Mouse (Mus musculus) large intestine, adult 2 months (tissue): Measurements from ENCODE around the gene Ccnc. TPM values are rescaled to one million over a fixed set of nuclear protein-coding genes. Genes with fewer than 3 reads are reported as not detected.

Experiments used
- DNase-seq: peaks from one replicate; pipeline ENCODE4 v3.0.0-alpha.2; 2012; ENCODE audit warnings: low read depth, low spot score
- WGBS: fragments of 180-500 bp; shearing (Covaris S2); methylation state at CpG from one replicate; pipeline ENCODE4 v1.1.7; 2018; 5-methylcytosine and 5-hydroxymethylcytosine counted together
- polyA plus RNA-seq: library from polyadenylated mRNA; depleted of rRNA; stranded (reverse); fragments of >200 nt; gene quantifications from 2 replicates; pipeline ENCODE4 v1.2.3, GENCODE M21; 2012; rRNA removed

Gene Ccnc
- polyA plus RNA-seq, 1 experiment: 3.9 TPM

DNA sequence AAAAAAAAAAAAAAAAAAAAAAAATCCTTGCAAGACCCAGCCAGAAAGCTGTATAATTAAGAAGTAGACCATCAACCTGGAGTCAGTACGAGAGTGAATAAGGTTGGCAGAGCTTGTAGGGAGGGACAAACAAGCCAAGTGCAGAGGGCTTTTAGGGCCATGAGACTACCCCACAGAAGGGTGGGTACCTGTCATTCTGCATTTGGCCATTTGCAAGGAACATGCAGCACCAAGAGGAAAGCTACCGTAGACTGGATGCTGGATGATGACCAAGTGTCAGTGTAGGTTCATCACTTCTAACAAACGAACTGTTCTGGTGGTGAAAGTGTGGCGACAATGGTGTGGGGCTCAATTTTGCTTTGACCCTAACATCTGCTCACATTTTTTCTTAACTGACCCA lies 62.3 kb downstream of the Ccnc start:
- 91% methylated on average over 4 of the region's 4 CpGs for WGBS
- no peak for DNase-seq

DNA sequence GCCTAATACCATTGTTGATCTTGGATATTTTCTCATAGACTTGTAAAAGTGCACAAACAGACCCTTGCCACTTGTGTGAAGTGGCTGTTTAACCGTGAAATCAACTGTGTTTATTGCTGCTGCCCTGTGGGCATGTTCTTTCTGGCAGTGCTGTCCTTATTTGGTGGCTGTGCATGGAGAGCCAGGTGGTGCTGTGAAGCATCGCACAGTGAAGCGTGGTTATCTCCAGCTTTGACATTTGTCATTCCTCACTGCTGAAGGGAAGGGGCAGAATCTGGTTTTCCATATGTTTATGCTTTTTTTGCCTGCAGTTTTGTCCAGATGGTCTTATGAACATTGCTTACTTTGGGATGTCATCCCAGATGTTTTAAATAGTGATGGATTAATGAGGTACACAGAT lies 66.1 kb downstream of the Ccnc start:
- no peak for DNase-seq
- 57% methylated on average over 3 of the region's 3 CpGs for WGBS

DNA sequence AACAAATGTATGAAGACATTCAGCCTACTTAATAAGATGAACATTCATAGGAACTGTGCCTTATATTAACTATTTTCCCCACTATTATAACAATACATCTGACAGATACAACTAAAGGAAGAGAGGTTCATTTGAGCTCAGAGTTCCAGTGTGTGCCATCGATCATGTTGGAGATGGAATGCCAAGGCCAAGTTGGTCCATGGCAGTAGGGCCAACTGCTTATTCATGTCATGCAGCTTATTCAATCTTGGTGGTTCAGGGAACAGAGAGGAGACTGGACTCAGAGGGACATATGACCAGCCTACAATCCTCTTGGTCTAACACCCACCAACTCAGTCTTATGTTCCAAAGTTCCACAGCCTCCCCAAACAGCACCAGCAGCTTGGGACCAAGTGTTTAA lies 73.5 kb downstream of the Ccnc start:
- 100% methylated on average over 1 of the region's 1 CpGs for WGBS
- DNase-seq: no peak

DNA sequence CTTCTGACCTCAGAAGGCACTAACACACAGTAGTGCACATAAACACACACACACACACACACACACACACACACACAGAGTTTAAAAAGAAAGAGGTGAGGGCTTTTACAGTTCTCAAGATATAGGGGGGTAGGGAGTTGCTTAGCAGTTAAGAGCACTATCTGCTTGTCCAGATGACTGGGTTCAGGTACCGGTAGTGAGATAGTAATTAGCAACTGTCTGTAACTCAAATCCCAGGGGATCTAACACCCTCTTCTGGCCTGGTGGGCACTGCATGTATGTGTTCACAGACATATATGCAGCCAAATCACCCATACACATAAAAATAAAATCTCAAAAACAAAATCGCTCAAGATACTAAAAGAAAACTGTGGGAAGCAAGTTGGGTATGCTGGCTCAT lies 74.1 kb downstream of the Ccnc start:
- 88% methylated on average over 2 of the region's 2 CpGs for WGBS
- DNase-seq: no peak

DNA sequence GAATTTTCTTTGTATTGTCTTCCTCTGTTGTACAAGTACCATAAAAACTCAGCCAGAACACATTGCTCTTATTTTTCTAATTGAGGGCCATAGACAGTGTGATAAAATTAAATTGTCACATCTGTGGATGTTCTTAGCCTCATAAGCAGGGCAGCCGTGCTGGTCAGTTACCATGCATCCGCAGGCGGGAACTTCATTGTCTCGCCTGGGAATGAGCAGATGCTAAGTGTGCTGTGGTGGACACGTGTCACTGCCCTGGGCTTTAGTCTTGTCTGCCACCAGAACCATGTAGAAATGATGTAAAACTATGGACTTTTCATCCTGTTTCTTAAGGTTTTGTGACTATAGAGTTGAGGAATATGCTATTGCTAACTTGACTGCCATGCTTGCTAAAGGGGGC lies 79.7 kb downstream of the Ccnc start:
- 92% methylated on average over 5 of the region's 5 CpGs for WGBS
- no peak for DNase-seq

Other genes with a start within 250 kb of the Ccnc start
- gene Prdm13, start 41.7 kb upstream of the Ccnc start, polyA plus RNA-seq: not detected in 2 replicates
- 2.3 and 5.2 TPM in 2 replicates for gene Usp45, start 39.5 kb downstream of the Ccnc start, polyA plus RNA-seq
- 4.7 and 8.8 TPM in 2 replicates for gene Tstd3, start 39.5 kb downstream of the Ccnc start, polyA plus RNA-seq
- gene Pnisr, start 119.9 kb downstream of the Ccnc start, polyA plus RNA-seq: 12.1 and 43.1 TPM in 2 replicates
- gene Coq3, start 152.0 kb downstream of the Ccnc start, polyA plus RNA-seq: 3.2 and 4.2 TPM in 2 replicates
- gene Faxc, start 203.6 kb downstream of the Ccnc start, polyA plus RNA-seq: 0.94 and 1.7 TPM in 2 replicates